ENCODE assay signal across 10 mouse cellular contexts in genomic region chr6:103201605-103202004, GRCm38 (mm10).
DNase-seq lines count a peak whose midpoint lies in the region; ATAC-seq and TF ChIP-seq lines count a peak whose summit lies in the region.
"Had no signal": no experiment of that assay in that cellular context is flagged by ENCODE, and none has a peak within 500 bp of the region (broad histone marks: within the 10 kb centered on the region; RNA-seq: fewer than 3 reads in every experiment).

No protein-coding gene starts in this region.

- no peak for TF ChIP-seq CTCF in brain, embryonic 14.5 days (IDR thresholded peaks at IDR 0.05; ENCODE audit: borderline replicate concordance, extremely low read depth, insufficient read depth, insufficient read length)

- peak; percentile 34; the same call in 1 of the 2 replicates for ATAC-seq in megakaryocyte progenitor cell, adult 5-6 weeks (replicated peaks; ENCODE audit: poor library complexity)
- ATAC-seq in megakaryocyte, adult 5-6 weeks (ENCODE audit: poor library complexity, severe bottlenecking) = no peak
- ATAC-seq: hindbrain, embryonic 16.5 days had no signal

- intact Hi-C loops in left cerebral cortex, postnatal 4 days (cut with DNase I) = loop anchor here (10.0 kb wide), 2 partner anchors 357 to 1547 kb away; no protein-coding TSS in a partner anchor

- peak; percentile 4 for DNase-seq in left cerebral cortex, adult 11 months (ENCODE audit: low spot score)
- no peak for DNase-seq in left cerebral cortex, postnatal 4 days
- DNase-seq in MEL-GATA-1-ER (ENCODE audit: extremely low read depth, low read depth) = peak; percentile 7
- peak; percentile 83 for DNase-seq in brain, embryonic 14.5 days (ENCODE audit: low read depth)
- no peak for DNase-seq in adrenal gland, postnatal 10 days
- DNase-seq: cerebellum, postnatal 36 days; gastrocnemius, postnatal 10 days had no signal

- TF ChIP-seq POLR2A in brain, embryonic 14.5 days (IDR thresholded peaks at IDR 0.05; ENCODE audit: borderline replicate concordance, extremely low read depth, insufficient read depth, insufficient read length, poor library complexity, severe bottlenecking) = no peak

Comparison
In these comparisons a context has a peak if more than half of its experiments do, and no peak if none do; other contexts are left out.
1. DNase-seq: peak in left cerebral cortex, adult 11 months (single experiment), MEL-GATA-1-ER (single experiment) and brain, embryonic 14.5 days (single experiment); none in left cerebral cortex, postnatal 4 days (single experiment) and adrenal gland, postnatal 10 days (single experiment).